Mouse (Mus musculus) CH12F3 (cell line): ENCODE data around the gene Rrp7a.

Experiments
- in situ Hi-C: fragments of 300-500 bp; cut with MboI; formaldehyde crosslinking; loops from 2 replicates; pipeline ENCODE4 v1.14.3; 2020; ENCODE audit warnings: low sequenced_read_pairs

Rrp7a gene

GRCm38 (mm10) chr15:83122566-83123145 lies at the start of gene Rrp7a:
Gene Rrp7a, minus strand, starts transcription at chr15:83122801.
- in situ Hi-C loops, result no loop called here

- in situ Hi-C loops, result no loop called here
Measured at GRCm38 (mm10) chr15:83171712-83172481, 49.3 kb upstream of the Rrp7a start.

DNA sequence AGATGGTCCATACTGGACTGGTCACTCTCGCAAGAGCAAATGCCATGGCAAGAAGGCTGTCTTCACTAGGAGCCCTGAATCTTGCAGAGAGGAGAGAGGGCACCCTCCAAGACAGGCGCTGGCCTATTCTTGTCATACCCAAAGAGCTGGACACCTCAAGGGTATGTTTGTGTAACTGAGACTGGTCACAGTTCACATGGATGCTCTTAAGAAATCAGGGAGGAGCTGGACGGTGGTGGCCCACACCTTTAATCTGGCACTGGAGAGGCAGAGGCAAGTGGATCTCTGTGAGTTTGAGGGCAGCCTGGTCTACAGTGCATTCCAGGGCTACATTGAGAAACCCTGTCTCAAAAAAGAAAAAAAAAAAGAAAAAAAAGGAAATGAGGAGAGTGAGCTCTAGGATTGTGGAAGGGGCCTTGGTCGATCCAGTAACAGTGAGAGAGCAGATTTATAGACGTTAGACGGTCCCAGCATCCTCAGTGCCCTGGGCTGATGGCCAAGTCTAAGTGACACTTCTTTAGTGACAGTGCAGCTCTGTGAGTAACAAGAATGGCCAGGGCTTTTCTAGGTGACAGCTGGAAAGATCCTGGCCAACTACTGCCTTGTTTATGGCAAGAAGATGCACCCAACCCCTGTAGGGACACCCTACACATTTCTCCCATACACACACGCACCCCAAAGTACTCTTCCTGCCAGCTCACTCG lies 48.5 kb upstream of the Rrp7a start:
- in situ Hi-C loops, result no loop called here

GRCm38 (mm10) chr15:83169772-83170722 lies 47.4 kb upstream of the Rrp7a start:
- in situ Hi-C loops, result no loop called here

DNA sequence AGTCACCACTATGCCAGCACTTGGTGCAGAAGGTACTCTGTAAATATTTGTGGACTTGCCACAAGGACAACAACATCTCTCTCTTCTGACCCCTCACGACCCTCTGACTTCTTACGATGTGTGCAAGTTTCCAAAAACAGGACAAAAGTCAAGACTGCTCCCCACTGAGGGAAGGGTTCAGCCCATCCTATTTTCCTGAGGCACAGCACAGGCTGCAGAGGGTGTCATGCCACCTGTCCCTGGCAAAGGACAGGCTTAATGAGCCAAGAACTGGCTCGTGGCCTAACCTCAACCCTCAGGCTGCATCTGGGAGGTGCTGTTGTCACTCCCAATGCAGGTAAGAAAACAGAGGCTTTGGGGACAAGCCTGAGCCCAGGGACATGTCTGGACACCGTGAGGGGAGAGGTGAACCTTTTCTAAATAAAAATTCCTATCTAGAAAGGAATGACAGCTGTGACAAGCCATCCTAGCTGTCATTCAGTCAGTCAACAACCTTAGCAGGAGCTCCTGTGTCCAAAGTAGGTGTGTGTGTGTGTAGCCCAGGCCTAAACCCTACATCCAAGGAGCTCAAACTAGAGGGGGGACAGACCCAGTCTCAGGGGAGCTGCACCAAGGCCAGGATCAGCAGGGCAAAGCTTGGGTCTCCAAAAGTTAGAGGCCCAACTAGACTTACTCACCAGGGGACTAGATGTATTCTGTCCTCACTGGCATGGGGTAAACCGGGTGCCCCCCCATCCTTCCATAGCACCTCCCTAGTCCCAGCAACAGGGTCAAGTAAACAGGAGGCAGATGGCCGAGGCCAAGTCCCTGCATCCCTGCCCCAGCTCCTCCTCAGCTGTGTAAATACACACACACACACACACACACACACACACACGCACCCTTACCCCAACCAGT lies 46.5 kb upstream of the Rrp7a start:
- in situ Hi-C loops, result no loop called here

- in situ Hi-C loops, result no loop called here
Measured at GRCm38 (mm10) chr15:83168311-83168710, 45.7 kb upstream of the Rrp7a start.

DNA sequence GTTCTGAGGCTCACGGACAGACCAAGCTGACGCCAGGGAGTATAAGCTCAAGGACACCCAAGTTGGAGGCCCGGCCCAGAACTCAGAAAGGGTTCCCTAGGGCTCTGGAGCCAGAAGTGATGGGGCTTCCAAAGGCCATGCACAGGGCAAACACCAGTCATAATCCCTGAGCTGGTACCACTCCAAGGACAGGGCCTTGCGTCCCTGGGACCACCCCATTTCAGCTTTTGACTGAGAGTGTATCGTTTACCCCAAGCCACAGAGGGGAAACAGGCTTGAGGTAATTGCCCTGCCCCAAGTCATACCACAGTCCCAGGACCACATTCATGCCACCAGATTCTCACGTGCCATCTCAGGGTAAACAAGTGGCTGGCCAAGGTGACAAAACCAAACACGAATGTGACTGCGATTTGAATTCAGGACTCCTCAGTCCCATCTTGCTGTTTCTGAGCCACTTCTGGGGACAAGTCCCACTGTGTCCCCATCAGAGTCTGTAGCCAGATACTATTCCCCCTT lies 45.0 kb upstream of the Rrp7a start:
- in situ Hi-C loops, result no loop called here

DNA sequence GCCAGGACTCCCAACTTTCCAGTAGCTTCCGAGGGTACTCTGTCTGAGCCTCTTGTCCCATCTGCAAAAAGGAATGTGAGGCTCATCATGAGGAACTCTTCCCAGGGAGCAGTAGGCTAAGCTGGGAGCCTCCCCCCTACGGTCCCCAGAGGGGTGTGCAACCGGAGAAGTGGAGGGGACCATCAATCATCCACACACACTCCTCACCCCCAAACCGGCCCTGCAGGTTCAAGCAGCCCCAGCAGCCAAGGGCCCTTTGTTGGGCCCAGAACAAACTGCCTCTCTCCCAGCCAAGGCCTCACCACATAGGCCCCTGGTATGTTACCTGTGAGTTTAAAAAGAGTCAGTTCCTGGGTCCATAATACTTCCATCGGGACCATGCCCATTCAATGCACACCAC lies 44.5 kb upstream of the Rrp7a start:
- in situ Hi-C loops, result no loop called here

DNA sequence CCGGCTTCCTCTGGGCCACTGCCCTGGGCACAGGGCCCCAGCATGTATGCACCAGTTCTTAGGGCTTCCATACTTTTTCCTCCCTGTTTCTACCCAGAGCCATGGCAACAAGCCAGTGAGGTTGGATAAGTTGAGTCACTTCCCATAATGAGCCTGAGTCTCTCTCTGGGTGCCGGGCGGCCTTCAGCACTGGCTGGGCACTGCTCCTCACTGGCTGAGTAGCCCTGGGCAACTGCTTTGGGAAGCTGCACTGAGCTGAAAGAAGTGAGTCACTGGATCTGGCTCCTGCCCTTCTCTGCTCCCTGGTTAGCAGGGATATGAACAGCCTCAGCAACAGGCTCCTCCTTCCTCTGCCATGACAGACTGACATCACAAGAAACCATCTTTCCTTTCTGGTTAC lies 44.0 kb upstream of the Rrp7a start:
- in situ Hi-C loops, result no loop called here

- in situ Hi-C loops, result no loop called here
Measured at GRCm38 (mm10) chr15:83165526-83166315, 43.1 kb upstream of the Rrp7a start.

DNA sequence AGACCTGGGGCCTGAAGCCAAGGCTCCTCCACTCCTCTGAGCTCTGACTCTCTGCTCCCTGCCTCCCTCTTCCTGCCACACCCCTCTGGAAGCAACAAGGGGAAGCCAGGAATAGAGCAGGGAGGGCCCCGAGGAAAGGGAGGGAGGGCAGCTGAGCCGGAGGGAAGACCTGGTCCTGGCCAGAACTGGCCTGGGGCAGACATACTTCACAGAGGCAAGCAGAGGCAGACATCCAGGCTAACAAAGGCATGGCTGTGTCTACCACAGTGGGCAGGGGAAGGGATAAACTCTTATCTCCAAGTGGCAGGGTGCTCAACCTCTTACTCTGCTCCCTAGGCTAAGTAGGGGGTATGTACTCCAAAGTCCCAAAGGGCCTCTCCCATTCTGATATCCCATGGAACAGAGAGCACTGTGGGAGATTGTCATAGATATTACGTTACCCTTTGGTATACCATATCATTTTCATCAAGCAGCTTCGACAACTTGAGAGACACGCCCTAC lies 42.4 kb upstream of the Rrp7a start:
- in situ Hi-C loops, result no loop called here

DNA sequence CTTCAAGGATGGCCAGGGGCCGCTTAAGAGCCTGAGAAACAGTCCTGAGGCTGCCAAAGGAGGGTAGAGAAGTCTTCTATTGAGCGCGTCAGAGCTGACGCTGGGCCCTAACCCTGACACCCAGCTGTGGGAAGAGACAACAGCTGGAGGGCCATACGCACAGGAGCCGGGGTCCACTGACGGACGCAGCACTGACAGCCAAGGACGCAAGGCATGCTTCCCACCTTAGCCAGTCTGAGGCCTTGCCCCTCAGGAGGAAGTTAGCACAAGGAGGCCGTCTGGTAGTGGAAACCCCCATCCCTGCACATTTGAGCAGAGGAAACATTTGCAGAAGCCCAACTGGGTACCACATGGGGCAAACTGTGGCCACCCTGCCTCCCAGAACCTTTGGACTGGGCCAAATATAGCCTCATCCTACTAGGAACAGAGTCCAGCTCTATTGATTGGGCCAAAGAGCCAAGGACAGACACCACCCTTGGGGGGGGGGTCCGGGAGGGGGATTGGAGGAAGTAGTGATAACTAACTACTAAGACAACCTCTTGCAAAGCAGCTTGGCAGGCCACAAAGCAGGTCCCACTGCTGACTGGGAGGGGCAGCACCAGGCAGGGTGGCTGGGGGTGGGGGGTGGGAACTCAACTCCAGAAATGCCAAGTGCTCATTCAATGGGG lies 40.4 kb upstream of the Rrp7a start:
- in situ Hi-C loops, result no loop called here

GRCm38 (mm10) chr15:83162001-83162400 lies 39.4 kb upstream of the Rrp7a start:
- in situ Hi-C loops, result no loop called here

- in situ Hi-C loops, result no loop called here
Measured at GRCm38 (mm10) chr15:83161062-83161748, 38.6 kb upstream of the Rrp7a start.

DNA sequence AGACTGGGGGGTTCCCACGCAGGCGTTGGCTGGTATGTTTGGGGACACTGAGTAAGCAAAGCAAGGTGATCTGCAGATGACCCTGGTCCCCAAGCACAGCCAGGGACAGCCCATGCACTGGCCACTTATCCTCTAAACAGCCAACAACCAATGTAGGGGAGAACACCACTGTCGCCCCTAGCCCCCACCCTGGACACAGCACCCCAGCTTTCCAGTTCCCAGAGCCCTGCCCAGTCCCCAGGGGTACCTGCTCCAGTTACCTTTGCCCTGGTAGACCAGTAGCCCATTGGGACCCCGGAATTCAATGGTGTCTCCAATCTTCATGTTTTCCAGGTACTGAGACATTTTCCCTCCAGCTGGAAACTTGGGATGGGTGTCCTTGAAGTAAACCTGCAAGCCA lies 38.0 kb upstream of the Rrp7a start:
- in situ Hi-C loops, result no loop called here

DNA sequence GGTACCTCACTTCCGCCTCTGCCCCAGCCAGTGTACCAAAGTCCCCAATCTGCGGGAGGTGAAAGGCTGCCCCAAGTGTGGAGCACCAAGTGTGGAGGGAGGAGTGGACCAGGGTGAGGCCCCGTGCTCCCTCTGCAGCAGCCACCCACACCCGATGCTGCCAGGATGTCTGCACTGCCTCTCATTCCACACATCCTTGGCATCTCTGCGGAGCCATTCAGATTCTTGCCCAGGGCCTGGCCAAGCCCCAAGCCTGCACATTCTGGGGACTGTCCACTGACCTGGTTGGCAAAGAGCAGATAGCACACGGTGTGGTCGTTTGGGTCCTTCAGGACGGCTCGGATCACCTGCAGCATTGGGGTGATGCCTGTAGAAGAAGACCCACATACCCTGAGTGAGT lies 37.2 kb upstream of the Rrp7a start:
- in situ Hi-C loops, result no loop called here

DNA sequence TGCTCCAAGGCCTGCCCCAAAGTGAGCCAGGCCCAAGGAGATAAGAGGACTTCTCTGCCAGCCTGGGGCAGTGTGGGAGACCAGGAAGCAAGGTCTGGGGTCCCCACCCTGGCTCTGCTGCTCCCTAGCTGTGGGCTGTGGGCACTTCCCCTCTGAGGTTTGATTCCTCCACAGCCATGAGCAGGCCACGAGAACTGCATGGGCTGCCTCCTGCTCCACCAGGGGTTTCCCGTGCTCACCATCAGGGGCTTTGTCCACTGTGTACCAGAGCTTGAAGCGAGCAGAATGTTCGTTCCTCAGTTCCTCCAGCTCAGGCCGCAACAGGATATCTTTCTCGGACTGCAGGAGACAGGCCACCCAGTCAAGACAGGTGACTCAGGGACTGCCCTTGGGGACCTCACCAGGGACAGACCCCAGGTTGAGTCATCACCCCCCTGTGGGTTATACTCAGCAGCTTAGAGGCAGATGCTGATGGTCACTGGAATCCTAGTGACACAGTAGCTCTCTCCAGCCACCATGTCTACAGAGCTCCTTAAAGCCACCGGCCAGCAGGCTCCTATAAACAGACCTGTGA lies 36.1 kb upstream of the Rrp7a start:
- in situ Hi-C loops, result no loop called here
